Mouse (Mus musculus): ENCODE data around the gene Igf1. TPM values are rescaled to one million over a fixed set of nuclear protein-coding genes. Genes with fewer than 3 reads are reported as not detected.

The Igf1 gene
- polyA plus RNA-seq, 1 experiment from 2014 or later: 25.7 TPM

- Histone ChIP-seq H3K4me2 (ENCODE audit: low read depth, low read length) (no peak overlapping the region), H3K36me3 (ENCODE audit: control insufficient read depth, insufficient read depth, low read length) (no peaks in the 10 kb centered on the region), H3K9me3 (ENCODE audit: control insufficient read depth, low read length) (no peaks in the 10 kb centered on the region), H3K27ac (ENCODE audit: low read depth, low read length) (no peak overlapping the region), H3K9ac (replicated peaks; ENCODE audit: low read depth, low read length) (no peak overlapping the region), H3K27me3 (ENCODE audit: control insufficient read depth, insufficient read depth, low read length) (no peaks in the 10 kb centered on the region), H3K4me1 (ENCODE audit: control insufficient read depth, insufficient read depth, low read length) (0 out of 2 replicates have a peak, but pooled peaks cover 4% of the 10 kb centered on the region), H3K4me3 (ENCODE audit: low read depth, low read length) (no peak overlapping the region)
- no peak for ATAC-seq (ENCODE audit: low read depth)
- WGBS: 45% methylated on average over 8 of the region's 8 CpGs
Observed at GRCm38 (mm10) chr10:87926564-87926963, 68.5 kb downstream of the Igf1 start.

GRCm38 (mm10) chr10:87927131-87927609 is 69.1 kb downstream of the Igf1 start:
- Histone ChIP-seq H3K36me3 (ENCODE audit: control insufficient read depth, insufficient read depth, low read length) (no peaks in the 10 kb centered on the region), H3K4me2 (ENCODE audit: low read depth, low read length) (no peak overlapping the region), H3K27me3 (ENCODE audit: control insufficient read depth, insufficient read depth, low read length) (no peaks in the 10 kb centered on the region), H3K4me3 (ENCODE audit: low read depth, low read length) (no peak overlapping the region), H3K9ac (replicated peaks; ENCODE audit: low read depth, low read length) (no peak overlapping the region), H3K27ac (ENCODE audit: low read depth, low read length) (no peak overlapping the region), H3K4me1 (ENCODE audit: control insufficient read depth, insufficient read depth, low read length) (0 out of 2 replicates have a peak, but pooled peaks cover 4% of the 10 kb centered on the region), H3K9me3 (ENCODE audit: control insufficient read depth, low read length) (no peaks in the 10 kb centered on the region)
- WGBS: 13% methylated on average over 6 of the region's 6 CpGs
- ATAC-seq (ENCODE audit: low read depth): peak; percentile 97

GRCm38 (mm10) chr10:87948192-87948591 is 90.1 kb downstream of the Igf1 start:
- no peaks in the 10 kb centered on the region for H3K36me3 ChIP-seq (ENCODE audit: control insufficient read depth, insufficient read depth, low read length)
- H3K27me3 ChIP-seq (ENCODE audit: control insufficient read depth, insufficient read depth, low read length): no peaks in the 10 kb centered on the region
- no peak for ATAC-seq (ENCODE audit: low read depth)
- no peak overlapping the region for H3K9ac ChIP-seq (replicated peaks; ENCODE audit: low read depth, low read length)
- no peaks in the 10 kb centered on the region for H3K4me1 ChIP-seq (ENCODE audit: control insufficient read depth, insufficient read depth, low read length)
- H3K4me2 ChIP-seq (ENCODE audit: low read depth, low read length): no peak overlapping the region
- WGBS: 81% methylated on average over 4 of the region's 4 CpGs
- H3K4me3 ChIP-seq (ENCODE audit: low read depth, low read length): no peak overlapping the region
- H3K27ac ChIP-seq (ENCODE audit: low read depth, low read length): no peak overlapping the region
- no peaks in the 10 kb centered on the region for H3K9me3 ChIP-seq (ENCODE audit: control insufficient read depth, low read length)

- Histone ChIP-seq H3K27me3 (ENCODE audit: control insufficient read depth, insufficient read depth, low read length) (no peaks in the 10 kb centered on the region), H3K9ac (replicated peaks; ENCODE audit: low read depth, low read length) (no peak overlapping the region), H3K4me3 (ENCODE audit: low read depth, low read length) (no peak overlapping the region), H3K4me1 (ENCODE audit: control insufficient read depth, insufficient read depth, low read length) (no peaks in the 10 kb centered on the region), H3K4me2 (ENCODE audit: low read depth, low read length) (no peak overlapping the region), H3K36me3 (ENCODE audit: control insufficient read depth, insufficient read depth, low read length) (no peaks in the 10 kb centered on the region), H3K9me3 (ENCODE audit: control insufficient read depth, low read length) (no peaks in the 10 kb centered on the region), H3K27ac (ENCODE audit: low read depth, low read length) (no peak overlapping the region)
- 21% methylated on average over 6 of the region's 6 CpGs for WGBS
- no peak for ATAC-seq (ENCODE audit: low read depth)
Observed at GRCm38 (mm10) chr10:87971536-87971935, 113.5 kb downstream of the Igf1 start.

GRCm38 (mm10) chr10:87973911-87974631 is 116.0 kb downstream of the Igf1 start:
- no peak for ATAC-seq (ENCODE audit: low read depth)
- H3K27ac ChIP-seq (ENCODE audit: low read depth, low read length): no peak overlapping the region
- no peaks in the 10 kb centered on the region for H3K27me3 ChIP-seq (ENCODE audit: control insufficient read depth, insufficient read depth, low read length)
- WGBS: 77% methylated on average over 4 of the region's 4 CpGs
- H3K4me2 ChIP-seq (ENCODE audit: low read depth, low read length): no peak overlapping the region
- no peaks in the 10 kb centered on the region for H3K4me1 ChIP-seq (ENCODE audit: control insufficient read depth, insufficient read depth, low read length)
- H3K9me3 ChIP-seq (ENCODE audit: control insufficient read depth, low read length): no peaks in the 10 kb centered on the region
- H3K4me3 ChIP-seq (ENCODE audit: low read depth, low read length): no peak overlapping the region
- no peak overlapping the region for H3K9ac ChIP-seq (replicated peaks; ENCODE audit: low read depth, low read length)
- no peaks in the 10 kb centered on the region for H3K36me3 ChIP-seq (ENCODE audit: control insufficient read depth, insufficient read depth, low read length)

- no peaks in the 10 kb centered on the region for H3K9me3 ChIP-seq (ENCODE audit: control insufficient read depth, low read length)
- no peak overlapping the region for H3K4me3 ChIP-seq (ENCODE audit: low read depth, low read length)
- H3K27me3 ChIP-seq (ENCODE audit: control insufficient read depth, insufficient read depth, low read length): no peaks in the 10 kb centered on the region
- no peak overlapping the region for H3K9ac ChIP-seq (replicated peaks; ENCODE audit: low read depth, low read length)
- H3K27ac ChIP-seq (ENCODE audit: low read depth, low read length): no peak overlapping the region
- no peak overlapping the region for H3K4me2 ChIP-seq (ENCODE audit: low read depth, low read length)
- no peaks in the 10 kb centered on the region for H3K4me1 ChIP-seq (ENCODE audit: control insufficient read depth, insufficient read depth, low read length)
- no peak for ATAC-seq (ENCODE audit: low read depth)
- 90% methylated on average over 5 of the region's 5 CpGs for WGBS
- no peaks in the 10 kb centered on the region for H3K36me3 ChIP-seq (ENCODE audit: control insufficient read depth, insufficient read depth, low read length)
Observed at GRCm38 (mm10) chr10:87985375-87985774, 127.3 kb downstream of the Igf1 start.

- H3K9ac ChIP-seq (replicated peaks; ENCODE audit: low read depth, low read length): no peak overlapping the region
- H3K36me3 ChIP-seq (ENCODE audit: control insufficient read depth, insufficient read depth, low read length): no peaks in the 10 kb centered on the region
- peak; percentile 60; the same call in 1 of the 2 replicates for ATAC-seq (ENCODE audit: low read depth)
- no peaks in the 10 kb centered on the region for H3K4me1 ChIP-seq (ENCODE audit: control insufficient read depth, insufficient read depth, low read length)
- WGBS: 60% methylated on average over 3 of the region's 3 CpGs
- no peak overlapping the region for H3K27ac ChIP-seq (ENCODE audit: low read depth, low read length)
- H3K27me3 ChIP-seq (ENCODE audit: control insufficient read depth, insufficient read depth, low read length): no peaks in the 10 kb centered on the region
- no peak overlapping the region for H3K4me2 ChIP-seq (ENCODE audit: low read depth, low read length)
- H3K4me3 ChIP-seq (ENCODE audit: low read depth, low read length): no peak overlapping the region
- no peaks in the 10 kb centered on the region for H3K9me3 ChIP-seq (ENCODE audit: control insufficient read depth, low read length)
Observed at GRCm38 (mm10) chr10:87986201-87986600, 128.1 kb downstream of the Igf1 start.

Other genes with a start within 250 kb of the Igf1 start
- 0.47 and 1.2 TPM in 2 replicates for gene Pmch, start 232.8 kb downstream of the Igf1 start, polyA plus RNA-seq (2014; fragmentation: Nextera tagmentation; extraction: Ambion mirVana)

All from neural tube, embryonic 14.5 days (tissue).